Mouse (Mus musculus): Measurements from ENCODE around the gene Ano6. TPM values are rescaled to one million over a fixed set of nuclear protein-coding genes. Genes with fewer than 3 reads are reported as not detected.

Ano6 gene
- total and polyA plus RNA-seq, 3 experiments: 14.9 to 27.0 (median 18.4) TPM

DNA sequence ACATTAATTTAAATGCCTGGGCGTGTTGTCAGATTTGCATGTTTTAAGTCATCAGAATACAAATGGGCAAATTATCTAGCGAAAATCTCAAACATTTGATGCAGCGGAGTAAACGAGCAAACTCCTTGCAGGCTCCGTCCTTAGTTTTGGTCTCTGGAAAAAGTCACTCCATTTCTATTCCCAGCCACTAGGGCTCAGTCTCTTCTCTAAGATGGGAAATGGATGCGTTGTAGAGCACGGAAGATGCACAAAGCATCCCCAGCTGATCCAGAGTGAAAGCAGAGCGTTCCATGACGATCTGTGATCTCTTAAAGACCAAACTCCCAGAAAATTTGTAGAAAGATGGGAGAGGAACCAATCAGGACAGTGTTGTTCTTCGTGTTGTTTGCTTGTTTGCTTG is 230.9 kb downstream of the Ano6 start:
- no peaks in the 10 kb centered on the region for H3K79me2 ChIP-seq (replicated peaks; ENCODE audit: control insufficient read depth, extremely low read depth, insufficient read depth, poor library complexity, severe bottlenecking)
- dilution Hi-C loops (cut with MboI; ENCODE audit: extremely low pct_ligation_motif_present, extremely low pct_unique_long_range_greater_than_20kb, low sequenced_read_pairs): no loop called here
- TF ChIP-seq NRF1 (IDR thresholded peaks at IDR 0.05; ENCODE audit: low read depth, low read length): no peak
- no peak for TF ChIP-seq KAT2A (IDR thresholded peaks at IDR 0.05; ENCODE audit: insufficient replicate concordance, low read length)
- no peak for TF ChIP-seq MEF2A (IDR thresholded peaks at IDR 0.05; ENCODE audit: borderline replicate concordance, low read depth, low read length)
- TF ChIP-seq ZNF384 (IDR thresholded peaks at IDR 0.05; ENCODE audit: low read depth, low read length): no peak

More for the DNA sequence above, 230.9 kb downstream of the Ano6 start:
- H3K27me3 ChIP-seq (replicated peaks): no peaks in the 10 kb centered on the region
- H3K4me3 ChIP-seq (replicated peaks in 1 of 3; ENCODE audit: low read depth in 2 of 3, low read length in 2 of 3, poor library complexity in 1 of 3): no peak overlapping the region
- in situ Hi-C loops (cut with MboI; ENCODE audit: low pct_ligation_motif_present, low pct_unique_long_range_greater_than_20kb, low sequenced_read_pairs): no loop called here
- peaks cover 2 to 31% of the 10 kb centered on the region in 2 experiments; a peak in 3 of 4 replicates for H3K4me1 ChIP-seq (ENCODE audit: control insufficient read depth in 1 of 2, insufficient read depth in 2 of 2)
- no peak for DNase-seq (ENCODE audit: extremely low read depth)
- H3K9ac ChIP-seq (ENCODE audit: insufficient read depth, low read depth): no peak overlapping the region
- peak overlapping the region; percentile 21; the same call in 1 of the 2 replicates for H3K4me2 ChIP-seq (ENCODE audit: insufficient read depth, low read depth, poor library complexity, severe bottlenecking)
- no peak overlapping the region for H3K27ac ChIP-seq (ENCODE audit: insufficient read depth, low read depth)
- no peaks in the 10 kb centered on the region for H3K36me3 ChIP-seq (replicated peaks in 1 of 2; ENCODE audit: control insufficient read depth in 1 of 2, insufficient read depth in 1 of 2, low read length in 1 of 2)
- peaks cover 11% of the 10 kb centered on the region for H3K9me3 ChIP-seq (replicated peaks; ENCODE audit: low read length)

Other genes starting within 250 kb of the Ano6 start
- gene Dbx2, start 134.9 kb upstream of the Ano6 start, total RNA-seq (2012; rRNA removed): 0.04 and 0.47 TPM in 2 replicates
- gene Dbx2, start 134.9 kb upstream of the Ano6 start, total RNA-seq (2014; rRNA removed): 0.05 and 0.26 TPM in 2 replicates
- 0.35 and 0.51 TPM in 2 replicates for gene Dbx2, start 134.9 kb upstream of the Ano6 start, polyA plus RNA-seq (2012; ENCODE audit: insufficient read length, low read depth)

All from CH12.LX (cell line).